Mouse (Mus musculus) neural tube, embryonic 15.5 days (tissue): ENCODE measurements around the gene Mucl3. TPM values are rescaled to one million over a fixed set of nuclear protein-coding genes. Genes with fewer than 3 reads are reported as not detected.
A peak's percentile ranks its signal among the peaks of the same experiment; 100 is the strongest.

Experiments
- ATAC-seq: fragments of 200-750 bp; cut with Nextera tagmentation; 2 replicates; pipeline ENCODE4 v1.8.0; 2017; ENCODE audit warnings: mild to moderate bottlenecking, moderate TSS enrichment, moderate library complexity; ENCODE audit not compliant: low FRiP score
- H3K27ac ChIP-seq: fragments of 300-500 bp; sonication (generic); replicated peaks from 2 replicates; pipeline ENCODE4 v1.5.1; 2015; ENCODE audit warnings: mild to moderate bottlenecking, inconsistent platforms
- H3K27me3 ChIP-seq: fragments of 300-500 bp; sonication (generic); replicated peaks from 2 replicates; pipeline ENCODE4 v1.6.1; 2015; ENCODE audit warnings: inconsistent platforms
- H3K36me3 ChIP-seq: fragments of 300-500 bp; sonication (generic); 2 replicates; pipeline ENCODE4 v1.6.1; 2015; ENCODE audit warnings: inconsistent platforms
- H3K4me1 ChIP-seq: fragments of 300-500 bp; sonication (generic); 2 replicates; pipeline ENCODE4 v1.6.1; 2015; ENCODE audit warnings: inconsistent platforms
- H3K4me2 ChIP-seq: fragments of 300-500 bp; sonication (generic); 2 replicates; pipeline ENCODE4 v1.6.1; 2015; ENCODE audit warnings: inconsistent platforms, mild to moderate bottlenecking, moderate library complexity
- H3K4me3 ChIP-seq: fragments of 300-500 bp; sonication (generic); replicated peaks from 2 replicates; pipeline ENCODE4 v1.5.1; 2015; ENCODE audit warnings: mild to moderate bottlenecking, inconsistent platforms
- H3K9ac ChIP-seq: fragments of 300-500 bp; sonication (generic); replicated peaks from 2 replicates; pipeline ENCODE4 v1.6.1; 2015; ENCODE audit warnings: mild to moderate bottlenecking, inconsistent platforms
- H3K9me3 ChIP-seq: fragments of 300-500 bp; sonication (generic); replicated peaks from 2 replicates; pipeline ENCODE4 v1.6.1; 2016; ENCODE audit warnings: inconsistent platforms
- WGBS: fragments of 180-500 bp; shearing (Covaris S2); methylation state at CpG from one replicate; pipeline ENCODE4 v1.1.7; 2015; ENCODE audit warnings: mixed read lengths; 5-methylcytosine and 5-hydroxymethylcytosine counted together
- polyA plus RNA-seq: library from polyadenylated mRNA; unstranded; fragments of >200 nt; fragmentation: Nextera tagmentation; extraction: Ambion mirVana; gene quantifications from 2 replicates; pipeline ENCODE4 v1.2.1, GENCODE M21; 2015

Gene Mucl3
- polyA plus RNA-seq, 1 experiment from 2014 or later = not detected

DNA sequence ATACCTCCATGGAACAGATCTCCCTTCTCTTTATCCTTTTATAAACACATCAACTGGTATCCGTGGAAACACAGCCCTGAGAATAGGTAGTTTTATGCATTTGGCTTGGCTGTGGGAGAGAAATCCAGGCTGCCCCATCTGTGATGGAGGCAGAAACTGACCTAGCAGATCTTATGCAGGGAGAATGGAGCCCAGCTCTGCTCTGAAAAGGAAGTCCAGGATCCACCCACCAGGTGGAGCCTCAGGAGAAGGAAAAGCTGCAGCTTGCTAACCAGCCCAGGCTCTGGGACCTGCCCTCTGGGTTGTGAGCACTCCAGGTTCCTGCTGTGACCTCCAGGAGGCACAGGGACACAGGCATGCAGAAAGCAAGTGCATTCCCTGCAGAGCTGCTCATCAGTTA is 9.5 kb downstream of the Mucl3 start:
- H3K36me3 ChIP-seq = no peaks in the 10 kb centered on the region
- 22% methylated on average over 1 of the region's 1 CpGs for WGBS
- peaks cover 3% of the 10 kb centered on the region; the same call in 1 of the 2 replicates for H3K27me3 ChIP-seq
- no peak for ATAC-seq
- H3K4me2 ChIP-seq = no peak overlapping the region
- H3K9me3 ChIP-seq = no peaks in the 10 kb centered on the region
- H3K4me1 ChIP-seq = peaks cover 9% of the 10 kb centered on the region
- H3K27ac ChIP-seq = 0 out of 2 replicates have a peak overlapping the region, but pooled peaks have one; percentile 23
- H3K4me3 ChIP-seq = no peak overlapping the region
- H3K9ac ChIP-seq = 0 out of 2 replicates have a peak overlapping the region, but pooled peaks have one; percentile 5

DNA sequence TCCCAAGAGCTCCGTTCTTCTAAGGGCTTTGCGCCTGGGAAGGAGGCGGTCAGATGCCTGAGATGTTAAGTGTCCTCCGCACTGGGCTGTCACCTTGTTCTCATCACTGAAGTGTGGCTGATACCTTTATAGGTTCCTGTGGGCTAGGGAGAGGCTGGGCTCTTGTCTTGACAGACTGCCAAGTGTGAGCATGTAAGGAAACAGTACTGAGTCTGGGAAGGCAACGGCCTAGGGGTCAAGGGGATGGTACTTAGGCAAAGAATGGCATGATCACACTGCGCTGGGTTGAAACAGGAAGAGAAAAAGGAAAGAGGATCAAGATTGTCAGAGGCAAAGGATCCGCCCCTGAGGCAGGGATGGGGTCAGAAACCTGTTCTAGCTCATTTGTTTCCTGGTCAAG is 17.0 kb downstream of the Mucl3 start, which contains the start of gene Gm9573:
Gene Gm9573 (minus strand): TSS at position 101 of the 400 bp plus-strand sequence.
- H3K36me3 ChIP-seq = no peaks in the 10 kb centered on the region
- H3K4me1 ChIP-seq = no peaks in the 10 kb centered on the region
- no peak within 1 kb of the TSS for H3K9ac ChIP-seq
- H3K4me2 ChIP-seq = no peak within 1 kb of the TSS
- no peaks in the 10 kb centered on the region for H3K9me3 ChIP-seq
- no peak for ATAC-seq
- 90% methylated on average over 7 of the region's 7 CpGs for WGBS
- H3K27ac ChIP-seq = no peak within 1 kb of the TSS
- no peak within 1 kb of the TSS for H3K4me3 ChIP-seq
- H3K27me3 ChIP-seq = no peaks in the 10 kb centered on the region

DNA sequence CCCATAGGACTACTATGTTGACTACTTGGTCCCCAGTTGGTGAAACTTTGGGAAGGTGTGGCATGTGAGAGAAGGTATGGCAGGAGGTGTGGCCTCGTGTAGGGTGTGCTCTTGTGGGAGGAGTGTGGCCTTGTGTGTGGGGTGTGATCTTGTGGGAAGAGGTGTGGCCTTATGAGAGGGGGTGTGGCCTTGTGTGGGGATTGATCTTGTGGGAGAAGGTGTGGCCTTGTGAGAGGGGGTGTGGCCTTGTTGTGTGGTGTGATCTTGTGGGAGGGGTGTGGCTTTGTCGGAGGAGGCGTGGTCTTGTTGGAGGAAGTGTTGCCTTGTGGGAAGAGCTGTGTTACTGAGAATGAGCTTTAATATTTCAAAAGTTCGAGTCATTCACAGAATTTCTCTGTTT is 26.4 kb downstream of the Mucl3 start:
- Histone ChIP-seq H3K27ac (no peak overlapping the region), H3K9ac (no peak overlapping the region), H3K9me3 (no peaks in the 10 kb centered on the region), H3K4me2 (no peak overlapping the region), H3K4me3 (no peak overlapping the region), H3K4me1 (no peaks in the 10 kb centered on the region), H3K27me3 (no peaks in the 10 kb centered on the region), H3K36me3 (no peaks in the 10 kb centered on the region)
- no peak for ATAC-seq
- WGBS = 82% methylated on average over 4 of the region's 4 CpGs

DNA sequence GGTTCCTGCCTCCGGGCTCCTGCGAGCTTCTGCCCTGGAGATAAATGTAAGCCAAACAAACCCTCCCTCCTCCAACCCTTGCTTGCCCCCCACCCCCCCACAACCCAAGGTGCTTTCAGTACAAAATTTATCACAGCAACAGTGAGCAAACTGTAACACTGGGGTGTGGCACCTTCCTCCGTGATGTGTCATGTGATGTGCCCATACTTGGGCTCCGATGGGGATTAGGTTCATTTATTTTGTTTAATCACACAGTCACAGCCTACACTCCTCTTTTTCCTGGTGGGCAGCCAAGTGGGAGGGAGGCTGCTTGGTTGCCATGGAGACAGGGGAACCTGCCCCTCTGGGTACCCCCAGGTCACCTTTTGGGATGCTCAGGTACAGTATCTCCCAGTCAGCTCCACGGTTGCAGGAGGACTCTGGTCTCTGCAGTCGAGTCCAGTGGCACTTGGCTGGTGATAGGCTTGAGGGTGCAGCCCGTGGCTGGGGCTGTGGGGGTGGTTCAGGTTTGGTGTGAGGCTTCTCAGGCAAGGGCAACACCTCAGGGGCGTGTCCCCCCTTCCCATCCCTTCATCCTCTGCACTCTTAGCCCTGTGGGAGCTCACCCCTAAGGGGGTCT is 41.6 kb downstream of the Mucl3 start:
- 63% methylated on average over 8 of the region's 8 CpGs for WGBS
- H3K9me3 ChIP-seq = no peaks in the 10 kb centered on the region
- H3K27ac ChIP-seq = no peak overlapping the region
- no peak overlapping the region for H3K9ac ChIP-seq
- no peaks in the 10 kb centered on the region for H3K36me3 ChIP-seq
- H3K27me3 ChIP-seq = 0 out of 2 replicates have a peak, but pooled peaks cover 3% of the 10 kb centered on the region
- no peak for ATAC-seq
- H3K4me3 ChIP-seq = no peak overlapping the region
- no peak overlapping the region for H3K4me2 ChIP-seq
- H3K4me1 ChIP-seq = no peaks in the 10 kb centered on the region

DNA sequence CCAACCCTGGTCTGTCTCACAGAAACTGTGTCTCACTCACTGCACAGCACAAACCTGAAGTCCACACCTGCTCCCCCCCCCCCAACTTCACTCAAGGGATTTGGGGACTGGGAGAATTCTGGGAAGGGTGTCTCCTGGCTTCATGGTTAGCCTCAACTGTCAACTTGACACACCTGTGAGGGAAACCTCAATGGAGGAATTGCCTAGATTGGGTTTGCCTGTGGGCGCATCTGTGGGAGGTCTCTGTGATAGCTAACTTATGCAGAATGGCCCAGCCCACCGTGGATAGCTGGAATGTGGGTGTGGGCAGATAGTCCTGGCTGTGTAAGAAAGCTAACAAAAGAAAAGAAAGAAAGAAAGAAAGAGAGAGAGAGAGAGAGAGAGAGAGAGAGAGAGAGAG is 42.2 kb downstream of the Mucl3 start, which contains the start of gene Sfta2:
Gene Sfta2 (plus strand): TSS at position 301 of the 400 bp plus-strand sequence.
- 65% methylated on average over 2 of the region's 2 CpGs for WGBS

DNA sequence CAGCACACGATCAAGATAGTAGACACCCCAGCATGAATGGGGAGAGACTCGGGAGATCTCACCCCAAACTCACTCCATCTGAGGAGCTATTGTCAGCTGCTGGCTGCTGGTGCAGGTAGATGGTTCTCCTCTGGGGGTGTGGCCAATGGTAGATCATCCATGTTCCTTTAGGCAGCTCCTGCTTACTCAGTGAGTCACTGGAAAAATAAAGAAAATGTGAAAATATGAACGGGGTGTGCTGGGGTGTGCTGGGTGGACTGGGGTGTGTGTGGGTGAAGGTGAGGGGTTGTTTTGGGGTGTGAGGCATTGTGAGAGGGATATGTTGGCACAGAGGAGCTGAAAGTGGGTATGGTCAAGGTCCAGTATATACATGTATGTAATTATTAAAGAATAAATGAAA is 46.1 kb downstream of the Mucl3 start:
- no peak overlapping the region for H3K4me2 ChIP-seq
- no peaks in the 10 kb centered on the region for H3K36me3 ChIP-seq
- no peak overlapping the region for H3K27ac ChIP-seq
- no peaks in the 10 kb centered on the region for H3K4me1 ChIP-seq
- WGBS = 95% methylated on average over 3 of the region's 3 CpGs
- 0 out of 2 replicates have a peak, but pooled peaks cover 3% of the 10 kb centered on the region for H3K27me3 ChIP-seq
- no peak for ATAC-seq
- no peaks in the 10 kb centered on the region for H3K9me3 ChIP-seq
- H3K9ac ChIP-seq = no peak overlapping the region
- H3K4me3 ChIP-seq = no peak overlapping the region

More for the DNA sequence above, 42.2 kb downstream of the Mucl3 start, which contains the start of gene Sfta2:
- Histone ChIP-seq H3K27ac (no peak within 1 kb of the TSS), H3K9ac (no peak within 1 kb of the TSS), H3K4me1 (no peaks in the 10 kb centered on the region), H3K27me3 (0 out of 2 replicates have a peak, but pooled peaks cover 3% of the 10 kb centered on the region), H3K4me2 (no peak within 1 kb of the TSS), H3K36me3 (no peaks in the 10 kb centered on the region), H3K4me3 (no peak within 1 kb of the TSS), H3K9me3 (no peaks in the 10 kb centered on the region)
- no peak for ATAC-seq

DNA sequence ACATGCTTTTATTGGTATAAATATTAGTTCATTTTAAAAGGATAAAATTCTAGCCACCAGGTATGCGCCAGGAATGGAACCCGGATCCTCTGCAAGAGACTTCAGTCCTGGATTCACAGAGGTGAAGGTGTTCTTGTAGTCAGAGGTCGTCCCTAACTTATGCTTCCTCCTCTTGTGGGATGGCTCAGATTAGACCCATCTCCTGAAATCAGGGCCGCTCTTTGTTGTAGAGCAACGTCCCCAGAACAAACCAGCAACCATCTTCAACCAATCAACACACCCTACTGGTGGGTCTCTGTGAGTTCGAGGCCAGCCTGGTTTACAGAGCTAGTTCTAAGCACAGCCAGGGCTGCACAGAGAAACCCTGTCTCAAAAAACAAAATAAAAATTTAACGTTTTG is 49.0 kb downstream of the Mucl3 start:
- ATAC-seq = no peak
- 84% methylated on average over 7 of the region's 7 CpGs for WGBS
- Histone ChIP-seq H3K36me3 (no peaks in the 10 kb centered on the region), H3K4me2 (no peak overlapping the region), H3K4me3 (no peak overlapping the region), H3K27me3 (no peaks in the 10 kb centered on the region), H3K4me1 (peaks cover 7% of the 10 kb centered on the region; the same call in 1 of the 2 replicates), H3K27ac (no peak overlapping the region), H3K9me3 (no peaks in the 10 kb centered on the region), H3K9ac (no peak overlapping the region)

DNA sequence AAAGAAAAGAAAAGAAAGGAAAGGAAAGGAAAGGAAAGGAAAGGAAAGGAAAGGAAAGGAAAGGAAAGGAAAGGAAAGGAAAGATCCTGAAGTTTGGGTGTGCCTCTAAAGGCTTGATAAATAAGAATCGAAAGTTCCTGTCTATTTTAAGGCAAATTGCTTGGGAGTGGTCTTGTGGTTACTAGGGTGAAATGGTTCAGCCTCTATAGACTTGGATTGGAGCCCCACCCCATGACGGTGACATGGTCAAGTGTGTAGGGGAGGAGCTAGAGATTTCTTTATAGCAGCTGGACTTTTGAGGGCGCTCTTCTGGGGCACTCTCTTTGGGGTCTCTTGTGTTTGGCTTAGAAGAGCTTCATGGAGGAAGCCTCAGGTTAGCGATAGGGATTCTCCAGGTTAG is 49.7 kb downstream of the Mucl3 start:
- no peaks in the 10 kb centered on the region for H3K27me3 ChIP-seq
- ATAC-seq = no peak
- H3K9ac ChIP-seq = no peak overlapping the region
- H3K36me3 ChIP-seq = no peaks in the 10 kb centered on the region
- no peak overlapping the region for H3K4me2 ChIP-seq
- H3K4me1 ChIP-seq = peaks cover 7% of the 10 kb centered on the region; the same call in 1 of the 2 replicates
- H3K9me3 ChIP-seq = no peaks in the 10 kb centered on the region
- H3K27ac ChIP-seq = no peak overlapping the region
- 44% methylated on average over 4 of the region's 4 CpGs for WGBS
- H3K4me3 ChIP-seq = no peak overlapping the region

DNA sequence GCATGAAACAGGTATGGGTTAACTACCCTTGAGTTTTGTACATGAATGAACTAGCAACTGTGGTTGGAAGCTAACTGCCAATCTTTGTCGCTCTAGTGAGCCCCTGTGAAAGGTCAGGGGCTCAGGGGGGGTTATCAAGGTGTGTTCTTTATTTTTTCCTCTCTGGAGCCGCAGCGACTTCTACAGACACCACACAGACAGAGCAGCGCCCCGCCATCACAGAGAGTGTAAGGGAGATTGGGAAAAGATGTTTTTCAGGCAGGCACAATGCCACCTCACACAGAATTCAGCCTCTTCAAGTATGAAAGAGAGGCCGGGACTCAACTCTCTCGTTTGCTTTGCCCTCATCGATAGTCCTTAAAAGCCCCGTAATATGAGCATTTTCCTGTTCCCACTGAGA is 51.4 kb downstream of the Mucl3 start:
- Histone ChIP-seq H3K4me1 (peaks cover 7% of the 10 kb centered on the region; the same call in 1 of the 2 replicates), H3K9ac (no peak overlapping the region), H3K9me3 (no peaks in the 10 kb centered on the region), H3K4me3 (no peak overlapping the region), H3K27me3 (no peaks in the 10 kb centered on the region), H3K36me3 (no peaks in the 10 kb centered on the region), H3K27ac (no peak overlapping the region), H3K4me2 (no peak overlapping the region)
- ATAC-seq = no peak
- WGBS = 87% methylated on average over 9 of the region's 9 CpGs

DNA sequence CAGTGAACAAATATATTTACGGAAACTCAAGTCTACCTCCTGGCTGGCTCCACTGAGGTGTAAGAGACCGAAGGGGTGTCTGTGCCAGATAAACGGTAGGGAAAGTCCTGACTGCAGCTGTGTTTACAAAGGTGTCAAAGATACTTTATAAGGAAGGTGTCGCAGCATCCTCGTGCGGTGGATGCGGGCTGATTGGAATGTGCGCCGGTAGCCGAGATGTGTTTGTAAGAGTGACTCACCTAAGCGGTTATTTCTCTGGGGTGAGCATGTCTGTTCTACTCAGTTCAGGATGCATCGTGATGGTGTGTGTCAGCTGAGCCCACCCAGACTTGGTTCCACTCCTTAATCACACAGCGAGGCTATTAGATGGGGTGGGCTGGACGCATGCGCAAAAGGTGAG is 51.8 kb downstream of the Mucl3 start:
- Histone ChIP-seq H3K9me3 (no peaks in the 10 kb centered on the region), H3K4me1 (peaks cover 7% of the 10 kb centered on the region; the same call in 1 of the 2 replicates), H3K27me3 (no peaks in the 10 kb centered on the region), H3K36me3 (no peaks in the 10 kb centered on the region), H3K9ac (no peak overlapping the region), H3K4me2 (no peak overlapping the region), H3K4me3 (no peak overlapping the region), H3K27ac (no peak overlapping the region)
- WGBS = 94% methylated on average over 15 of the region's 15 CpGs
- no peak for ATAC-seq

DNA sequence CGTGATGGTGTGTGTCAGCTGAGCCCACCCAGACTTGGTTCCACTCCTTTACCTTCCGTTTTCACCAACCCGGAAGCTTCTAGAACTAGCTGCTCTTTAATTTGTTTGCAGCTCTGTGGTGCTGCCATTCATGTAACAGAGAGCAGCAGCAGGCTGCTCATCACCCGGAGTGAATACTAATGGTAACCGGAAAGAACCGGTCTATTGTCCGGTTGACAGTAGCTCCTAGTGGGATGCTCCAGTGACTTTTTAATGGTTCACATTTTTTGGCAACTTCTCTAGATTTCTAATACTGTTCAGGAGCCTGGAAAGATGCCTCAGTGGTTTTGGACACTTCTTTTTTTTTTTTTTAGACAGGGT is 52.3 kb downstream of the Mucl3 start:
- ATAC-seq = peak; percentile 63
- H3K27ac ChIP-seq = peak overlapping the region; percentile 56
- H3K4me1 ChIP-seq = peaks cover 7% of the 10 kb centered on the region; the same call in 1 of the 2 replicates
- no peaks in the 10 kb centered on the region for H3K36me3 ChIP-seq
- H3K9ac ChIP-seq = no peak overlapping the region
- 51% methylated on average over 7 of the region's 7 CpGs for WGBS
- no peaks in the 10 kb centered on the region for H3K27me3 ChIP-seq
- H3K4me3 ChIP-seq = no peak overlapping the region
- no peaks in the 10 kb centered on the region for H3K9me3 ChIP-seq
- H3K4me2 ChIP-seq = peak overlapping the region; percentile 34

DNA sequence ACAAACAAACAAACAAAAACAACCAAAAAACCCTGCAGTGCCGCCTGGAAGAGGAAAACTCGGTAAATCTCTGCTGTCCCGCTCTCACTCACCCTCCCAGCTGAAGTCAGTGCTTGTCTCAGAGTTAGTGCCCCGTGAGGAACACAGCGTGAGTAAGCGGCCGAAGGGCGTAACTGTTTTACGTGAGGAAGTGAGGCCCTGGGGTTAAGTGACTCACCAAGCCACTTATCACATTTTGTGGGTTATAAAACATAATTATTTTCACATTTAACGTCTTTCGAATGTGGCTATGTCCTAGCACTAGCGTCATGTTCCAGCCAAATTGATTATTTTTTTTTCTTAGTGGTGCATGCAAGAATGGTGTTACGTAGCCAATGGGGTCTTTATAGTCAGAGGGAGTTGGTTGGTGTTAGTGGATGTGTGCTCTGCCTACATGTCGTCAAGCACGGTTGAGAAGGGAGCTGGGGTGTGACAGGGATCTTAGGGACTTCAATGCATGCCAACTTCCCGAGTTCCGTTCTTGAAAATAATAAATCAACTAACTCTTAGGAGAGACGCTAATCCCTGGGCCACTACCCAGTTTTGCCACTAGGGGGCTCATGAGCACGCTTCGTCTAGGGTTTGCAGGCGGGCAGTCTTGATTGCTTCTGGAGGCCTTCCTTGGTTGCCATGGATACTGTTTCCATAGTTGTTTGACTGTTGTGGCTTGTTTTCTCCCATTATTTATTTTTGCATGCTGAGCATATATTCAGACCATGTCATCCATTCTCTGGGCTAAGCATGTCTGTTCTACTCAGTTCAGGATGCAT is 52.9 kb downstream of the Mucl3 start:
- 44% methylated on average over 21 of the region's 21 CpGs for WGBS
- Histone ChIP-seq H3K9me3 (no peaks in the 10 kb centered on the region), H3K27me3 (no peaks in the 10 kb centered on the region), H3K4me1 (peaks cover 7% of the 10 kb centered on the region; the same call in 1 of the 2 replicates), H3K9ac (no peak overlapping the region), H3K4me3 (no peak overlapping the region), H3K27ac (peak overlapping the region; percentile 56), H3K4me2 (peak overlapping the region; percentile 34), H3K36me3 (no peaks in the 10 kb centered on the region)
- ATAC-seq = peak; percentile 89
